Mouse (Mus musculus): ENCODE results near the gene Atxn1.

DNA sequence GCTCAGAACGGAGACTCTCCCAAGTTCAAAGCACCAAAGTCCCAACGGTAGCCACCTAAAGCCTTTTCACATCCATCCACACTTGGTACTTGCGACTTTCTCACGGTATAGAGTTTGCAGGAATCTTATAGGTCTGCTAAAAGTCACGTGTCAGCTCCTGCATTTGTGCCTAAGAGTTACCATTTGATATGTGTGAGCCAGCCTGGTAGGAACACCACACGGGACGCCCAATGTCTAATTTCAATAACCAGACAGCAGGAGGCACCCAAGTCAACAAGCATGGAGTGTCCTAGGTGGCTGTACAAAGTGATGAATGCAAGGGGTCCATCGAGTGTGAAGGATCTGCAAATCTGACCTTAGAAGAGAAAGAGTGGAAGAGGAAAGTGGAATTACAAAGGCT is 254.8 kb downstream of the Atxn1 start:
- TF ChIP-seq POLR2A (IDR thresholded peaks at IDR 0.05; ENCODE audit: insufficient read depth, low read depth, low read length) (no peak), CTCF (IDR thresholded peaks at IDR 0.05; ENCODE audit: insufficient read depth, low read depth, low read length) (no peak)

Measured in olfactory bulb, adult 2 months (tissue).